Mouse (Mus musculus) limb, embryonic 14.5 days (tissue): ENCODE measurements around the gene Nek9. TPM values are rescaled to one million over a fixed set of nuclear protein-coding genes. Genes with fewer than 3 reads are reported as not detected.

Source experiments
- ATAC-seq: fragments of 200-750 bp; cut with Nextera tagmentation; 2 replicates; pipeline ENCODE4 v1.8.0; 2017; ENCODE audit warnings: low read depth, moderate number of reproducible peaks, moderate TSS enrichment; ENCODE audit not compliant: low FRiP score
- DNase-seq: peaks from one replicate; pipeline ENCODE4 v3.0.0-alpha.2; 2015; ENCODE audit warnings: low spot score
- H3K27ac ChIP-seq: fragments of 300-500 bp; sonication (generic); replicated peaks from 2 replicates; pipeline ENCODE4 v1.5.1; 2014; ENCODE audit warnings: low read depth, mild to moderate bottlenecking, low read length, moderate library complexity, mixed read lengths
- H3K27me3 ChIP-seq: fragments of 300-500 bp; sonication (generic); 2 replicates; pipeline ENCODE4 v1.6.1; 2014; ENCODE audit warnings: low read length, mixed read lengths; ENCODE audit not compliant: control insufficient read depth, insufficient read depth
- H3K36me3 ChIP-seq: fragments of 300-500 bp; sonication (generic); 2 replicates; pipeline ENCODE4 v1.6.1; 2014; ENCODE audit warnings: mild to moderate bottlenecking, low read length, moderate library complexity, mixed read lengths; ENCODE audit not compliant: control insufficient read depth, insufficient read depth
- H3K4me1 ChIP-seq: fragments of 300-500 bp; sonication (generic); 2 replicates; pipeline ENCODE4 v1.6.1; 2014; ENCODE audit warnings: antibody characterized with exemption, low read length, mixed read lengths; ENCODE audit not compliant: control insufficient read depth, insufficient read depth
- H3K4me2 ChIP-seq: fragments of 300-500 bp; sonication (generic); replicated peaks from 2 replicates; pipeline ENCODE4 v1.6.1; 2014; ENCODE audit warnings: low read depth, mild to moderate bottlenecking, low read length, moderate library complexity; ENCODE audit not compliant: severe bottlenecking
- H3K4me3 ChIP-seq: fragments of 300-500 bp; sonication (generic); replicated peaks from 2 replicates; pipeline ENCODE4 v1.5.1; 2014; ENCODE audit warnings: low read length
- H3K9ac ChIP-seq: fragments of 300-500 bp; sonication (generic); 2 replicates; pipeline ENCODE4 v1.6.1; 2014; ENCODE audit warnings: mild to moderate bottlenecking, low read depth, low read length, moderate library complexity; ENCODE audit not compliant: severe bottlenecking
- H3K9me3 ChIP-seq: fragments of 300-500 bp; sonication (generic); 2 replicates; pipeline ENCODE4 v1.6.1; 2016; ENCODE audit warnings: low read length; ENCODE audit not compliant: control insufficient read depth
- POLR2A ChIP-seq: fragments of 200-500 bp; IDR thresholded peaks from 2 replicates; pipeline ENCODE4 v1.8.0; 2012; ENCODE audit warnings: inconsistent platforms, mild to moderate bottlenecking, moderate library complexity, borderline replicate concordance; ENCODE audit not compliant: insufficient read depth, insufficient read length; ENCODE audit errors: extremely low read depth
- WGBS: fragments of 180-500 bp; shearing (Covaris S2); extraction: QIAGEN DNeasy Blood & Tissue Kit; methylation state at CpG from one replicate; pipeline ENCODE4 v1.1.7; 2014; 5-methylcytosine and 5-hydroxymethylcytosine counted together
- polyA plus RNA-seq, 2 experiments: library from polyadenylated mRNA; depleted of rRNA in 1 of 2; stranded (reverse) in 1 of 2; unstranded in 1 of 2; fragments of >200 nt; fragmentation: Nextera tagmentation in 1 of 2; extraction: Ambion mirVana in 1 of 2; gene quantifications; 2 replicates each; pipeline versions ENCODE4 v1.2.1 to v1.2.3; 2012 to 2014

The Nek9 gene
- polyA plus RNA-seq, 2 experiments, result 22.0 to 47.4 TPM

DNA sequence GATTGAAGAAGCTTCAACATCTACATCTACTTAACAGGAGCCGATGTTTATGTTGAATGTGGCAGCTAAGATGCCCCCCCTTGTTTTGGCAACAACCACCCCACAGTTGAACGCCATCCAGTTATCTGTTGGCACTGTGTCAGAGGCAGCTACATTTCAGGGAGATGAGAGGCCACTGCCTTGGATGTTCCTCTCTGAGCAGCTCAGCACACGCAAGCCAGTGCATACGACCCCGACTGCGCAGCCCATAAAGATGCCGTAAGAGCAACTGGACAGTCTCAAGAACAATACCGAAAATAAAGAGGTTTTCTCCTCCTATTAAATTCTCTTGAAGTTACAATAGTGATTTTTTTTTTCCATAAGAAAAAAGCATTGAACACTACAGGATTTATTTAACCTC, 74.6 kb downstream of the Nek9 start:
- H3K27ac ChIP-seq, result peak overlapping the region; percentile 69
- peaks cover 29% of the 10 kb centered on the region for H3K4me1 ChIP-seq
- ATAC-seq (peak; percentile 66; the same call in 1 of the 2 replicates), DNase-seq (peak; percentile 43)
- no peak overlapping the region for H3K4me3 ChIP-seq
- no peak for TF ChIP-seq POLR2A
- 48% methylated on average over 8 of the region's 8 CpGs for WGBS
- H3K4me2 ChIP-seq, result no peak overlapping the region
- H3K27me3 ChIP-seq, result no peaks in the 10 kb centered on the region
- no peak overlapping the region for H3K9ac ChIP-seq
- no peaks in the 10 kb centered on the region for H3K36me3 ChIP-seq
- H3K9me3 ChIP-seq, result no peaks in the 10 kb centered on the region

DNA sequence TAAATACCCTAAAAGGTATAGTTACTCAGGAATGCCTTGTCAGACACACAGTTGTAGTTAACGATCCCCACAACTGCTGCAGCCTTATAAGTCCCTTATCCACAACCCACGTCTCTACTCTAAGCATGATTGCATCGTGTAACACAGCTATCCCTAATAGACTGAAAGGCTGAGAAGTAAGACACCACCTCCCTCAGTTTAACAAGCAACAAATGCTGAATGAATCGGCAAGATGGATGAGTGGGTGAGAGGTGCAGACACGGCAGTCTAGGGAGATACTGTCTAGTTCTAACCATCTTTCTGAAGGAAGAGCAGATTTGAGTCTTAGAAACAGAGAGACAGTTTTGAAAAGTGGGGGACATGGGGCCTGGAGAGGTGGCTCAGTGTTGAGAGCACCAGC, 76.0 kb downstream of the Nek9 start:
- TF ChIP-seq POLR2A, result no peak
- DNase-seq, result no peak
- no peaks in the 10 kb centered on the region for H3K27me3 ChIP-seq
- H3K27ac ChIP-seq, result peak overlapping the region; percentile 71
- no peak overlapping the region for H3K4me3 ChIP-seq
- 0 out of 2 replicates have a peak overlapping the region, but pooled peaks have one; percentile 8 for H3K4me2 ChIP-seq
- WGBS, result 58% methylated on average over 5 of the region's 5 CpGs
- no peak for ATAC-seq
- peaks cover 29% of the 10 kb centered on the region for H3K4me1 ChIP-seq
- no peaks in the 10 kb centered on the region for H3K9me3 ChIP-seq
- H3K36me3 ChIP-seq, result peaks cover 5% of the 10 kb centered on the region; the same call in 1 of the 2 replicates
- no peak overlapping the region for H3K9ac ChIP-seq

GRCm38 (mm10) chr12:85262489-85262888, 76.7 kb downstream of the Nek9 start:
- H3K9me3 ChIP-seq, result no peaks in the 10 kb centered on the region
- ATAC-seq (peak; percentile 91), DNase-seq (peak; percentile 86)
- H3K36me3 ChIP-seq, result peaks cover 5% of the 10 kb centered on the region; the same call in 1 of the 2 replicates
- H3K9ac ChIP-seq, result no peak overlapping the region
- peak overlapping the region; percentile 71 for H3K27ac ChIP-seq
- 16% methylated on average over 10 of the region's 10 CpGs for WGBS
- no peak overlapping the region for H3K4me3 ChIP-seq
- no peak for TF ChIP-seq POLR2A
- H3K4me2 ChIP-seq, result no peak overlapping the region
- H3K4me1 ChIP-seq, result peaks cover 29% of the 10 kb centered on the region
- no peaks in the 10 kb centered on the region for H3K27me3 ChIP-seq

DNA sequence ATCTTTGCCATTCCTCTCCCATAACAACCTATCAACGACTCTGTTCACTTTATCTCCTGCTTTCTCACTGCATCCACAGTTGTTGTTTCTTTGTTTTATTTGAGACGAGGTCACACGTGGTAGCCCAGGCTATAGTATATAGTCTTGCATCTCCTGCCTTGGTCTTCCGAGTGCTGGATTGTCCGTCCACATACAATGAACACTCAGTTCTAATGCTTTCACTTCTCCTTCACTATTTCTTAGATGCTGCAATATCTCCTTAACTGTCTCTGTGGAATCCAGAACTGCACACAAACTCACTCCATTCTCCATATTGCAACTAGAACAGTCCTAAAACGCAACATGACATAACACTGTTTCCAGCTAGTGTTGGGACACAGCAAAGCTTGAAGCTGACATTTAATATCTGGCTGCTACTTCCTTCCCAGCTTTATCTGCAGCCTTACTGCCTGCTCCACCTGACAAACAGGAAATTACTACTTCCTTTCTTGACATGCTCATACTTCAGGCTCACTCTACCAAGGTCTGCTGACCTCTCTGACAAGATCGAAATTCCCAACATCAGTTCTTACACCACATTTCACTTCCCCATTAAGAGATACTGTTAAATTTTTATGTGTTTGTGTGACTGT, 82.0 kb downstream of the Nek9 start:
- H3K4me1 ChIP-seq, result no peaks in the 10 kb centered on the region
- WGBS, result 80% methylated on average over 7 of the region's 7 CpGs
- H3K9ac ChIP-seq, result no peak overlapping the region
- no peaks in the 10 kb centered on the region for H3K27me3 ChIP-seq
- TF ChIP-seq POLR2A, result no peak
- ATAC-seq (no peak), DNase-seq (no peak)
- H3K27ac ChIP-seq, result no peak overlapping the region
- no peak overlapping the region for H3K4me2 ChIP-seq
- no peak overlapping the region for H3K4me3 ChIP-seq
- H3K9me3 ChIP-seq, result no peaks in the 10 kb centered on the region
- H3K36me3 ChIP-seq, result peaks cover 5% of the 10 kb centered on the region; the same call in 1 of the 2 replicates

DNA sequence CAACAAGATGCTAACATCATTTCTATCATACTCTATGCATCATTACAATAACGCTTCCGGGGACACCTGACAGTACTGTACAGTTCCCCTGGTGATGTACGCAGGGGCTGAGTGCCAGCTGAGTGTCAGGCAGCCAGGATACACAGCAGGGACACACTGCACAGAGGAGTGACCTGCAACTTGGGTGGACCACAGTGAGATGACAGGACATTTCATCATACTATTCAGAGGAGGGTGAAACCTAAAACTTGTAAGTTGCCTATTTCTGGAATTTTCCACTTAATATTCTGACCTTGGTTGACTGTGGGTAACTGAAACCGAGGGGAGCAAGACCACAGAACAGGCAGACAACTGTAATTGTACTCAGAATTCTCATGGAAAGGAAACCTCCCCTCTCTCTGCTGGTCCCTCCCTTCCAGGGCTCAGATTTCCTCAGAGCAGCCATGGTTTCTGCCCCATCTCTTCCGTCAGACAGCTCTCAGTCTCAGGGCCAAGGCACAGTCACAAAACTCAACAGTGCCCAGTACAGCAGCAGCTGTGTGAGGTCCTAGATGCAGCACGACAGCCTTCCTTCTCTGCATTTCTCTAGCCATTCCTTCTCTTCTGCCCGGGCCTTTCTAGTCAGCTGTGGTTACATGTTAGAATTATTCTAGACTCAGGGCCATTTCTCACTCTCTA, 82.9 kb downstream of the Nek9 start:
- 56% methylated on average over 7 of the region's 7 CpGs for WGBS
- Histone ChIP-seq H3K27ac (no peak overlapping the region), H3K27me3 (no peaks in the 10 kb centered on the region), H3K4me1 (no peaks in the 10 kb centered on the region), H3K9me3 (no peaks in the 10 kb centered on the region), H3K9ac (no peak overlapping the region), H3K4me3 (no peak overlapping the region), H3K36me3 (peaks cover 5% of the 10 kb centered on the region; the same call in 1 of the 2 replicates), H3K4me2 (no peak overlapping the region)
- TF ChIP-seq POLR2A, result no peak
- ATAC-seq (peak; percentile 73), DNase-seq (no peak)
